Mouse (Mus musculus): Measurements from ENCODE around the gene Gata5.

- no peak for TF ChIP-seq CTCF (IDR thresholded peaks at IDR 0.05; ENCODE audit: borderline replicate concordance, extremely low read depth, insufficient read depth, insufficient read length)
- no peak for TF ChIP-seq POLR2A (IDR thresholded peaks at IDR 0.05; ENCODE audit: borderline replicate concordance, extremely low read depth, insufficient read depth, insufficient read length, poor library complexity, severe bottlenecking)
These were observed 14.3 kb downstream of the Gata5 start for GRCm38 (mm10) chr2:180320216-180320615.

Measured in brain, embryonic 14.5 days (tissue).